Mouse (Mus musculus) CH12.LX (cell line): ENCODE measurements around the gene Bcar1.

Experiments
- CTCF ChIP-seq, 2 experiments: IDR thresholded peaks in 1 of 2; conservative IDR thresholded peaks in 1 of 2; 2 replicates each; pipeline ENCODE4 v1.5.1; 2011 to 2012; ENCODE audit warnings: low read depth in 2 of 2, low read length in 2 of 2, improper control_type of control experiment in 1 of 2, inconsistent platforms in 1 of 2, mild to moderate bottlenecking in 1 of 2, moderate library complexity in 1 of 2
- E2F4 ChIP-seq: IDR thresholded peaks from 2 replicates; pipeline ENCODE4 v1.6.1; 2011; ENCODE audit warnings: low read depth, low read length, improper control_type of control experiment; ENCODE audit not compliant: insufficient replicate concordance
- EP300 ChIP-seq: IDR thresholded peaks from 2 replicates; pipeline ENCODE4 v1.6.1; 2011; ENCODE audit warnings: low read length, improper control_type of control experiment
- MAX ChIP-seq: IDR thresholded peaks from 2 replicates; pipeline ENCODE4 v1.6.1; 2011; ENCODE audit warnings: low read length, improper control_type of control experiment
- POLR2A ChIP-seq: IDR thresholded peaks from 2 replicates; pipeline ENCODE4 v1.6.1; 2011; ENCODE audit warnings: low read depth, mild to moderate bottlenecking, improper control_type of control experiment, low read length
- UBTF ChIP-seq: IDR thresholded peaks from 2 replicates; pipeline ENCODE4 v1.6.1; 2012; ENCODE audit warnings: low read depth, mild to moderate bottlenecking, inconsistent platforms, low read length, improper control_type of control experiment, moderate library complexity
- USF1 ChIP-seq: IDR thresholded peaks from 2 replicates; pipeline ENCODE4 v1.6.1; 2014; ENCODE audit warnings: low read depth, mild to moderate bottlenecking, inconsistent platforms, low read length, improper control_type of control experiment

DNA sequence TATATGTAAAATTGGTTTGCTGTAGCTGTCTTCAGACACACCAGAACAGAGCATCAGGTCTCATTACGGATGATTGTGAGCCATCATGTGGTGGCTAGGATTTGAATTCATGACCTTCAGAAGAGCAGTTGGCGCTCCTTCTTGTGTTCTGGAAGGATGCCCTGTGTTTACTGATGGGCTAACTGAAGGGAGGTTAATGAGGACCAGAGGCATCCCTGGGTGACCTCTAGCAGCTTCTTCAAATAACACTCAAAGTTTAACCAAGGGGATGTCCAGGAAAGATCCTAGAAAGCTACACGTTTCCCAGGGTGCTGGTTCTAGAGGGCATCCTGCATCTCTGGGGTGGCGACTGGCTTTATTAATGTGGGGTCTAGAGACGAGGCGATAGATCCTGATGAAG, 11.1 kb upstream of the Bcar1 start:
- no peak for TF ChIP-seq EP300
- TF ChIP-seq POLR2A = no peak
- no peak for TF ChIP-seq E2F4
- no peak for TF ChIP-seq MAX
- no peak for TF ChIP-seq USF1
- TF ChIP-seq CTCF (conservative IDR thresholded peaks at IDR 0.05 in 1 of 2, IDR thresholded peaks at IDR 0.05 in 1 of 2; ENCODE audit: low read depth in 2 of 2, low read length in 2 of 2) = no peak
- no peak for TF ChIP-seq UBTF
